Mouse (Mus musculus): ENCODE data around the gene Drd1.
A peak's percentile ranks its signal among the peaks of the same experiment; 100 is the strongest.

The Drd1 gene

DNA sequence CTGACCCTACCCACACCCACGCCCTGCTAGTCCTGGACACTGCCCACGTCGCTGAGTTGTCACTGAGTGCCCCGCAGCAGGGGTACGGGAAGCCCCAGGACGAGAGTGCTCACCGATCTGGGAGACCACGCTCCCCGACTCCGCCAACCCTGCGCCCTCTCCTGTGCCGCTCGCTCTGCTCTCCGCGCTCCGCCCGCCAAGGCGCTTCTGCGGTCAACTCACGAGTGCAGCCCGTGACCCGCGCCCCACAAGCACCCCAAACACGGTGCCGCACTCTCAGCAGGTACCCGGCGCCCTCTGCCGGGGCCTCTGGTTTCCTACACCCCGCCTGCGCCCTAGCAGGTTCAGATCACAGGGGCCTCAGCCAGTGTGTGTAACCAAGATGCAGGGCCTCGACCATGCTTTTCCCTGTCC, at the start of gene Drd1:
TSS of gene Drd1 (minus strand) at position 258 of the 414 bp plus-strand sequence.
- DNase-seq (ENCODE audit: low read depth, low spot score): no peak

DNA sequence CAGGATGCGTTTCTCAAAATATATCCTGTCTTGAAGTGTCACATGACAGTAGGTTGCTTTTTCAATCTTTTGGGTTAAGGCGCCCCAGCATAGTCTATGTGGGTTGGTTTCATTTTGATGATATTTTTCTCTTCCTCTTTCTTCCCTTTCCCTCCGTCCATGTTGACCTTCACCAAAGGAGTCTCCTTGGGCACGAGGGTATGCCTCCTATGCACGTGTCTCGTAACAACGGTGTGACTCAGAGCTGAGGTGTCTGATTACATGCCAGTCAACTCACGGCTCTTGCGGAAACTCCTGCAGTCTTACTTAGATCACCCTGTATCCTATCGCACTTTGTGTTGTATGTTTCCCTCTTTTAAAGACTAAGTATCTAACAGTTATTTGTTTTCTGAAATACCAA, 48.4 kb upstream of the Drd1 start:
- DNase-seq (ENCODE audit: low read depth, low spot score): no peak

DNA sequence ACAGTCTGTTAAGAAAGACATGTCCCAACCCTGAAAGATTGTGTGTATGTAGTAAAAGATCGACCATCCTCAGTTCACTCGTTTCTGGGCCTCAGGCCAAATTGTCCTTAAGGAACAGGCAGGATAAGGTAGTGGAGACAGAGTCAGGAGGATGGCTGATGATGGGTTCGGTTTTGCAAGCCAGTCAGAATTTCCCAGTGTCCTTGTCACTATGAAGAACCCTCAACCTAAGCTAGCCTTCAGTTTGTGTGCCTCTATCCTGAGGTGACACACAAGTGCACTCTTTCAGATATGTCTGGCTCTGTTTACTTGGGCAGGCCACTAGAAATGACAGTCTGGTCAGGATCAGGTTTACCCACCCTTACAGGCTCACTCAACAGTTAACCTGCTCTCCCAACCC, 47.8 kb upstream of the Drd1 start:
- no peak for DNase-seq (ENCODE audit: low read depth, low spot score)

DNA sequence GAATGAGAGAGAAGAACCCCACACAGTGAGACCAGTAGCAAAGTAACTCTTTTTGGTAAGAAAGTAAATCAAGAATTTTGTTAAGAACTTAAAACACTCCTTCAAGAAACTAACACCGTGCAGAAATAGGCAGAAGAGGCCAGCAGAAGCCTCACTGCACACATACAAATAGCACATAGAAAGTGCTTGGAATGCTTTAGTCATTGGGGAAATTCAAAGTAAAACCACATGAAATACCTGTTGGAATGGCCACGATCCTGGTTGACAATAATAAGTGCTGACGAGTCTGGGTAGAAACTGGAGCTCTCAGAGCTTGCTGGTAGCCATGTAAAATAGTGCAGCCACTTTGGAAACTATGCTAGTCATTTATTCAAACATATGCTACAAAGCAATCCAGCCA, 46.6 kb upstream of the Drd1 start:
- no peak for DNase-seq (ENCODE audit: low read depth, low spot score)

DNA sequence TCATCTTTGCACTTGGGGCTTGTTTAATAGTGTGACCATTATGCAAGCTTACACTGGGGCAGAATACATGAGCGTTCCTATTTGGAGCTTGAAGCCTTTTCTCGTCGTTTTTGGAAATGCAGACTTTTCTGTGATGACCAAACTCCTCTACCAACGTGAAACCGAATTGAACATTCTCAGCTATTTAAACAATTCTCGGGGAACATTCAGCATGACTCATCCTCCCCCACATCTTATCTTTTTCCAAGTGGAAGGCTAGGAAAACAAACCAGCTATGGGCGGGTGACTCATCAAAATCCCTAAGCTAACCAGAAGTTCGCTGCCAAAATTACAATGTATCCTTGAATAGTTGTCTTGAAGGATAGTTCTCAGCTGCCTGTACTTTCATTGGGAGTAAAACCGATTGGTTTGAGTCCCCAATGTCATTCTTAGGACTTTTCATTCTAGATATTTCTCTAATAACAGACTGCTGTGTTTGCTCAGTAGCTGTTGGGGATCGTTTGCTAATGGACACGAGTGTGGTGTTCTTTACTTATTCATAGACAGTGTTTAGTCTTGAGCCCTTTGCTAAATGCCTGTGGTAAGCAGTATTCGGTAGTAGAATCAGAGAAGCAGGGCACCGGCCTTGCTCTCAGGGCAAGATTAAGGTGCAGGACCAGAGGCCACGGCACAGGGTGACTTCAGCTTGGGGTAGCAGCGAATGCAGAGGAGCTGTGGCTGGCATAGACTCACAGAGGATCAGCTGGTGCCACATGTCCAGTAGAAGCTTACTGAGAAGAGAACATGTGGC, 45.7 kb upstream of the Drd1 start:
- peak; percentile 98 for DNase-seq (ENCODE audit: low read depth, low spot score)

DNA sequence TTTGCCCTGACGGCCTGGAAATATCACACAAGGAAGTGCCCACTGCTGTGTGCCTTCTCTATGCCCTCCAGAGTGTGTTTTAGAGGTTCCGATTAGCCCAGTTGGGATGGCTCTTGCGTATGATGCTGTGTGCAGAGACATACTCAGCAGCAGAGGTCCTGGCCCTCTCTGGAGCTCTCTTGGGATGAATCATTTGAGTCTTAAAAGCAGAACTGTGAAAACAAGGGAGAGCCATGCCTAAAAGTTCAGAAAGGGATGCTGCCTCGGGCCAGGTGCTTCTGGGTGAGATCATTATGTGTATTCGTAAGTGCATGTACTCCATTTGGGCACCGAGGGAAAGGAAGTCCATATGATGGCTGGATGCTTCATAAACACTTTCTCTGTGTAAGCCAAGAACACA, 42.3 kb upstream of the Drd1 start:
- no peak for DNase-seq (ENCODE audit: low read depth, low spot score)

DNA sequence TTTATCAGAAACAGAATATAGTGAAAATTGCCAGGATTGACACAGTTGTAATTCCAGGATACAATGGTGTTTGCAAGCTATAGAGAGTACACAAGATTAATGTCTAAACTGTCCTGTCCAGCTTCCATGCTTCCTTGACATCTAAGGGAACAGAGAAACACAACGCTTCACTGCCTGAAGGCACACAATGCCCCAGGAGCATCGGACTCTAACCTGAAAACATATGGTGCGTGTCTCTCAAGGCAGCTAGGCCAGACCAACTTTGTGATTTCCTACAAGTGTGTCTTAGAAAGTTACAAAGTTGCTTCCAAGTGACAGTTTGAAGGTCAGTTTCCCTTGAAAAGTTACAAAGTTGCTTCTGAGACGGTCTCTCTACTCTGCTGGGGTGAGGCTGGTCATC, 41.7 kb upstream of the Drd1 start:
- DNase-seq (ENCODE audit: low read depth, low spot score): no peak

DNA sequence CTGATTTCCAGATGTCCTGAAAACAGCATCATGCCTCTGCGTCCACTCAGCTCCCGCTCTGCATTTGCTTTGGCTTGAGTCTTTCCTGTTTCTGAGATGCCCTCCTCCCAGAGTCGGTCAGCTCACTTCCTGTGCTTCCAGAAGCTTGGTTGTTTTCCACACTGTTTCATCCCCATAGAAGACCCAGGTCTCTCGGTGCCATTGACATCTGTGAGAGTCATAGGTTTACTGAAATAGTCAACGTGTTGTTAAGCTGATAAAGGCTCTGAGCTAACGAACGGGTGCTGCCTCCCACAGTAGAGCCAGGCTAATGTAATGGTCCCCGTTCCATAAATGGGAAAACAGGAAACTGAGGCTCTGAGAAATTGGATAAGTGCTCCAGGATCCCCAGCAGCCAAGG, 40.2 kb upstream of the Drd1 start:
- DNase-seq (ENCODE audit: low read depth, low spot score): no peak

DNA sequence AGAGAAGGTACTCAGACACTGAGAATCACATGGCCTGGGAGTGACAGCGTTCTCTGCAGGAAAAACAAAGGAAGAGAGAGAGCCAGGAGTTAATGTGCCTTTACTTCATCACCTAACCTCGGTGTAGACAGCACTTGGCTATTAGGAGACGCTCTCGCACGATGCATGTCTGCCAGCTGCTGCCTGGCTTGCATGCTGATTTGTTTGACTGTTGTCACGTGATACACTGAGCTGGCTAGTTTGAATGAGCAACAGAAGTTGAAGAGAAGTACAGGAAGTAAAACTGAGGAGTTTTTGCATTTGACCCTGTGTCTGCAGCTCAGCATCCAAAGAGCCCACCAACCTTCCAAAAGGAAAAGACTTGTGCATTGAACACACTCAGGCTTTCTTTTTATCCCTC, 39.5 kb upstream of the Drd1 start:
- DNase-seq (ENCODE audit: low read depth, low spot score): no peak

DNA sequence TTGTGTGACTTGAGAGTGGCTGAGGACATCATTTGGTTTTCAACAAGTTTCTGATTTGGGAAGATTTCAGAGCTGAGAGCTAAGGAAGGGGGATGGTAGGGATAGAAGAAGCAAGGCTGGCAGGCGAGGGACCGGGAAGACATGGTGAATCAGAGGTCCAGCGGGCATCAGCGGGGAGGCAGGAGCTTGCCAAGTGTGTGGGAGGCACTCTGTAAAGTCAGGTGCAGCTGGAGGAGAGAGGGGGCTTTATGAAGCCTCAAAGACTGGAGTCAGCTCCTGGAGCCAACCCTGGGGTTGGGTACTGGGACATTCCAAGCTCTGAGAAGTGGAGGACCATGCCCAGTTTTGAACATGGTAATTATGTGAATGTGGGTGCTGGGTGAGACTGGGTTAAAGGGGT, 38.8 kb upstream of the Drd1 start:
- DNase-seq (ENCODE audit: low read depth, low spot score): no peak

DNA sequence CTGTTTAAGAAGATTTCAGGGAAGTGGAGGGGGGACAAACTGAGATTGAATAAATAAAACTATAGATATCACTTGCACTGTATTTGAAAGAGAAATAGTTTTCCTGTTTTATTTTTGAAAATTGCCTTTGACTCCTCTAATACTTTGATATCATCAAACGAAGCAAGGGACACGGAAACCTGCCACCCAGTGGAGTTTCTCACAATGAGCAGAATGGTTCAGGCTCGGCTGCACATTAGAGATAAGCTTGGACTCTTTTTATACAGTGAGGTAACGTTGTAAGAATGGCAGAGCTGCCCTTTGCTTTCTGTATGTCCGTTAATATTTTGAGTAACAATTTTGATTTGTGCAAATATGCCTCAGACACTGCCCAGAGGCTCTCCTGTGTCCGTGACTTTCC, 36.2 kb upstream of the Drd1 start:
- no peak for DNase-seq (ENCODE audit: low read depth, low spot score)

DNA sequence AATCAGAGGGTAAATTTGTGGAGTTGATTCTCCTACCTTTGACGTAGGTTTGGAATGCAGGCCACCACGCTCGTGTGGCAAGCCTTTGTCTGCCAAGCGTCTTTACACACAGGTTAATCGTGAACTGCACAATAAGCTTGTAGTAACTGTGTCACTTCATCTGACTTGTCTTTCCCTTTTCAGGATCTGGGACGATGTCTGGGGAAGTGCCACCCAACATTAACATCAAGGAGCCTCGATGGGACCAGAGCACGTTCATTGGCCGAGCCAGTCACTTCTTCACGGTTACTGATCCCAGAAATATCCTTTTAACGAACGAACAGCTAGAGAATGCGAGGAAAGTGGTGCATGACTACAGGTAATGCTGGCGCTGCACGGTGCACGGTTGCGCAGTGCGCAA, 29.8 kb upstream of the Drd1 start:
- DNase-seq (ENCODE audit: low read depth, low spot score): no peak

DNA sequence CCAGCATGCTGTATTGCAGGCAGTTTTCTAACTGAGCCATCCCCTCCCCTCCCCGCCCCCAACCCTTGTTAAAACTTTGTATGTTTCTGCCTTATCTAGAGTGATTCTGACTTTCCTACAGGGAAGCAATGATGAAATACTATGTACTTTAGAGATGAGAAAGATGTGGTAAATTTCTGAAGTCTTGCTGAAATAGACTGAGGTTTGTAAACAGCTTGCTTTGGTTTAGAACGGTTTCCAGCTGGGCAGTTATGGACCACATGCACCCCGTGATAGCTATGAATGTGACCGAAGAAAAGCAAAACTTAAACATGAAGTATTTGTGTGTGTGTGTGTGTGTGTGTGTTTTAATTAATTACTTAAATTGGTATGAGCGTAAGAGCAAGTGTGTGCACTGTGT, 29.3 kb upstream of the Drd1 start:
- DNase-seq (ENCODE audit: low read depth, low spot score): no peak

DNA sequence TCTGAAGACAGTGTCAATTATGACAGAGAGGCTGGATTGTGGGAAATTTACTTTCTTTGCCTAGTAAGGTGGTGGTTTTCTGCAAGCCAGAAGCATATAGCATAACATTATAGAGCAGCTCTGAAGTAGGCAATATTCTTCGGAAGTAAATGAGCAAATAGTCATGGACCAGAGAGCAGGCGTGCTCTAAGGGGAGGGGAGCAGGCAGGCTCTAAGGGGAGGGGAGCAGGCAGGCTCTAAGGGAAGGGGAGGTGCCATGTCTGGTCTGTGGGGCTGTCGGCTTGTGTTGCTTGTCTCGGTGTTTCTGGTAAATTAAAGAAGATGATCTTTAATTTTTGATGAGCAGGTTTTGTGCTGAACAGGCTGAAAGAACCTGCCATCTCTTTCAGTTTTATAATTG, 28.7 kb upstream of the Drd1 start:
- DNase-seq (ENCODE audit: low read depth, low spot score): no peak

DNA sequence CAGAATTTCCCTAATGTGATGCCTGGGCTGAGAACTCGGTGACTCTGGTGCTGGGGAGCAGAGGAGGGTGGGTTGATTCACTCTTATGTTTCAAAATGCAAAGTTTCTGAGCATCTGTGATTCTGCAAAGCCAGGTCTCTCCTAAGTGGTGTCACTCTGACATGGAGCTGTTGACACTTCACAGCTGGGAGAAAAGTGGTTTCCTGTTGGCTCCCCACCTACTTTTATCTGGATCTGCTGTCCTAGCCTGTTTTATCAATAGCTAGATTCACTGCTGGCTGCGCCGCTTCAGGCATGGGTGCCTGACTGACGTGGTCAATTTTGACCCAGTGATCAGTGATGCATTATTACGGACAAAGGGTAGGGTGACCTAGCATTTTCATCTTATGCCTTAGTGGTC, 27.4 kb upstream of the Drd1 start:
- no peak for DNase-seq (ENCODE audit: low read depth, low spot score)

DNA sequence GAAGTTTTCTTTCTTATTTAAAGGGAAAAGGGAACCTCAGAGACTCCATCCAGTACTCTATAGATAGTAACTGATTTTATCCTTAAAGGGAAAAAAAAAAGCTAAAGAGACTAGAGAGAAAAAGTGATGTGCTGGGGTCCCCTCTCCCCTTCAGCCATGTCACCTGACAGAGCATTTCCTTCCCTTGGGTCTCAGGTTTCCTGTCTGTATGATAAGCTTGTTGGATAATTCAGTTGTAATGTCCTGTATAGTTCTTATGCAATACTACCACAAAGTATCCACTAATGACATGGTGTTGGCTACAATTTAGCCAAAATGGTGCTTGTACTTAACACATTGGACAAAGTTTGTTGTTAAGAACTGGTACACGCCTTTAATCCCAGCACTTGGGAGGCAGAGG, 25.3 kb upstream of the Drd1 start:
- DNase-seq (ENCODE audit: low read depth, low spot score): no peak

DNA sequence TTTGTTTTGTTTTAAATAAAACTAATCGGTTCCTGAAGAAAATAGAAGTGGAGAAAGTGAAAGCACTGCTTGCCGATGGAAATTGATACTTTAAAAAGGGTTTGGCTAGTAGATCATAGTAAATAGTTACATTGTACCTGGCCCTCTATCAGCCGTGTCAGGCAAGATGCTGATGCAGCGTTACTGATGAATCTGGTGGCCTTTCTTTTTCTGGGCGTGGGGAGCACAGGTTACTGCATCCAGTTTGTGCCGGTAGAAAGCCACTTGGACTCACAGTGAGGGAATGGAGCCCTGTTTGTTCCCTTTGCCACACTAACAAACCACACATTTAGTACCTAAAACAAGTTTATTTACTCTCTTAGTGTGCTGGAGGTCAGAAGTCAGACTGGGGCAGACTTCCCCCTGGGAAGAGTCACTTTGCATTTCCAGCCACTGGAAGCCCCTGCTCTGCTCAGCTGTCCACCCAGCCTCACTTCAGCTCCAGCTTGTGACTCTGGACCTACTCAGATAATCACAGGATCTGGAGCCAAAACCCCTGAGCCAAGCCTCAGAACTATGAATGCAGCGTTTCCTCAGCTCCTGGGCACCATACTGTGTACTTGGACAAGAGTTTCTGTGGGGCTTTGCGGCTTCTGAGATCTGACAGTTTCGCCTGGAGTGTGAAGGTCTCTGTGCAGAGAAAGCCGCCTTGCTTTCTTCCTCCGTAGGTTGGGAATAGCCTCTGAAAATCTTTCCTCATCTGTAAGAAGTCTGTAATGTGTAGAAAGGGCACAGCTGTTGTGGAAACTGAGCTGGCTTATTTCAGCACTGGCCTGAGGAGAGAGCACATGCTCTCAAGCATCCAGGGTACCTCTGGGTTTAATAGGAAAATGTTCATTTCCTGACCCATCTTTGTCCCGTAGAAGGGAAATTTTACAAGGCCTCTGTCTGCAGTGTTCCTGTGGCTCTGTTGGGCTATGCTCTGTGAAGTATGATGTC, 24.6 kb upstream of the Drd1 start:
- no peak for DNase-seq (ENCODE audit: low read depth, low spot score)

DNA sequence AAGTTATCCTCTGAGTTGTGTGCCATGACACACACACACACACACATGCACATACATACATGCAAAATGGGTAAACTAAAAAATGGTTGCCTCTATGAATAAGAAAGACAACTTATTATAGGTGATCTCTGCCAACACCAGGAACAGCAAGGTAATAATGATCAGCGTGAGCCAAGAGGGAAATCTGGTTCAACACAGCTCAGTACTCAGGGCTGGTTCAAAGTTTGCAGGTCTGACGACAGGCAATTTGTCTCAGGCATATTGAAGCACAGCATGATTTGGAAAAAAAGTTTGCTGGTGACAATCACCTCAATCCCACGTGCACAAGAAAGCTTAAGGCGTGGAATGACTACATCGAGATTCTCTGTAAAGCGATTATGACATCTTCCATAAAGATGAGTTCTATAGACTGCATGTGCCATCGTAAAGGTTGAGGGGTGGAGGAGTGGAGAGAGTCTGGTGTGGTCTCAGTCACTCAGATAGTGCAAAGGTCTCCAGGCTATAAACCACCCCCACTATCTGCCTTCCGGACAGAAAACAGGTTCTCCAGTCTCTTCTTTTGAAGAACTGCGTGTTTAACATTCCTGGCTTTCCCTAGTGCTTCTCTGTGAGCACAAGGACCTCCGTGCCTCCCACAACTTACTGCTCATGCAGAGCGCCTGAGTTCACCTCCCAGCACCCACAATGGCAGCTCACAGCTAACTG, 22.1 kb upstream of the Drd1 start:
- no peak for DNase-seq (ENCODE audit: low read depth, low spot score)

DNA sequence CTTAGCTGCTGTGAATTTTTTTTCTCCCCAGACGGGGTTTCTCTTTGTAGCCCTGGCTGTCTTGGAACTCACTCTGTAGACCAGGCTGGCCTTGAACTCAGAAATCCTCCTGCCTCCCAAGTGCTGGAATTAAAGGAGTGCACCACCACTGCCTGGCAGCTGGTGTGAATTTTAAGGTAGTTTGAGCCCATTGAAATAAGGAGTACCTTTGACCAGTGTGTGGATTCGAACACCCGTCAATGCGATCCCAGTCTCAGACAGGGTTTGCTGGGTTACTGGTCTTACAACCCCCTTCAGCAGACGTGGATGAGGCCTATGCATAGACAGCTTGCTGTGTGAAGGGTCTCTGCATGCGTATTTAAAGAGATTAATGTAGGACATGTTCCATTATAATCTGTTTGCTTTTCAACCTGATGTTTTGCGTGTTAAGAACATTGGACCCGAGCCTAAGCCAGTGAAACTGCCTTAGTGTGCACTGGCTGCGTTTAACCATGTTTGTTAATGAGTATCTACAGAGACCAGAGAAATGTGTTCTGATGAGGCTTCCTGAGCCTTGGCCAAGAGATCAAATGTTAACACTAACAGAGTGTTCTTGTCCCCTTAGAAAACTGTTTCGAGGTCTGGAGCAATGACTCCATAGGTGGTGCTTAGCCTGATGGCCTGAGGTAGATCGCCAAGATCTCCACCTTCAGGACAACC, 21.4 kb upstream of the Drd1 start:
- no peak for DNase-seq (ENCODE audit: low read depth, low spot score)

DNA sequence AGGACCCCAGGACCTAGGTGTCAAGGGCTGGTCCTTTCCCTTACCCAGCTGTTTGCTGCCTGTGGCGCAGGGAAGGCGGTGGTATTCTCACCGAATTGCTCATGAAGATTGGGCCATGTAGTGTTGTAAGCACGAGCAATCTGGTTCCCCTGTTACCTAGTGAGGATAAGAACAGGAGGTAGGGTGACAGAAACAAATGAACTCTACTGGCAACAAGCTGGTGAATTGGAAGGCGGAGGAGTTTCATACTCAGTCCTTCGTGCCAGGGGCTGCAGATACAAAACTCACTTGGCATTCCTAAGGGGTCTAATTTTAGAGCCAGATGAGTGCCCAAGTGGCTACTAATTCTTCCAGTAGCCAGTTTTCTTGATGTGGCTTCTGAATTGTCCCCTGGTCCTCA, 20.5 kb upstream of the Drd1 start:
- DNase-seq (ENCODE audit: low read depth, low spot score): no peak

DNA sequence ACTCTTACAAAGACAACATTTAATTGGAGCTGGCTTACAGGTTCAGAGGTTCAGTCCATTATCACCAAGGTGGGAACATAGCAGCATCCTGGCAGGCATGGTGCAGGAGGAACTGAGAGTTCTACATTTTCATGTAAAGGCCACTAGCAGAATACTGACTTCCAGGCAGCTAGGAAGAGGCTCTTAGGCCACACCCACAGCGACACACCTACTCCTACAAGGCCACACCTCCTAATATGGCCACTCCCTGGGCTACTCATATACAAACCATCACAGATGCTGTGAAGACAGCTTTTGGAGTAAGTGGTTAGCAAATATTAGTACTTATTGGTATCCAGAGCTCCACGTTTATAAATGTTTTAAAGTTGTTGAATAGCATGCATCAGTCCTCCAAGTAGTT, 19.9 kb upstream of the Drd1 start:
- DNase-seq (ENCODE audit: low read depth, low spot score): no peak

DNA sequence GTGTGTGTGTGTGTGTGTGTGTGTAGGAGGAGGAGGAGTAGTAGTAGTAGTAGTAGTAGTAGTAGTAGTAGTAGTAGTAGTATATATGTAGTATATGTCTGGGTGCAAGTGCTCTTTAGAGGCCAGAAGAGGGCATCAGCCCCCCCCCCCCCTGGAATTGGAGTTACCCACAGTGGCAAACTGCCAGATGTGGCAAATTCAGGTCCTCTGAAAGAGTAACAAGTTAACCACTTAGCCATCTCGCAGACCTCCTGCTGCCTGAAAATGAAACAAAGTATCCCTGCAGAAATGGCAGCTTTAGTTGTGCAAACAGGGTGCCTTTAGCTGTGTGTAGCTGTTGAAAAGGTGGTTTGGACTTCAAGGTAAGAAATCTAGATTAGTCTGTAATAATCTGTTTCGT, 18.0 kb upstream of the Drd1 start:
- DNase-seq (ENCODE audit: low read depth, low spot score): no peak

Data from telencephalon, adult 2 months (tissue).